Mouse (Mus musculus) liver, embryonic 12.5 days (tissue): ENCODE results near the gene Socs2. TPM values are rescaled to one million over a fixed set of nuclear protein-coding genes. Genes with fewer than 3 reads are reported as not detected.

ENCODE experiments used
- ATAC-seq: fragments of 200-750 bp; cut with Nextera tagmentation; 2 replicates; pipeline ENCODE4 v1.8.0; 2017; ENCODE audit warnings: moderate number of reproducible peaks, mild to moderate bottlenecking, moderate library complexity
- H3K27ac ChIP-seq: fragments of 300-500 bp; sonication (generic); 2 replicates; pipeline ENCODE4 v1.5.1; 2016; ENCODE audit warnings: mild to moderate bottlenecking
- H3K27me3 ChIP-seq: fragments of 300-500 bp; sonication (generic); replicated peaks from 2 replicates; pipeline ENCODE4 v1.6.1; 2016; ENCODE audit warnings: mild to moderate bottlenecking, moderate library complexity
- H3K36me3 ChIP-seq: fragments of 300-500 bp; sonication (generic); 2 replicates; pipeline ENCODE4 v1.6.1; 2016; ENCODE audit warnings: mild to moderate bottlenecking, moderate library complexity
- H3K4me1 ChIP-seq: fragments of 300-500 bp; sonication (generic); 2 replicates; pipeline ENCODE4 v1.6.1; 2016
- H3K4me2 ChIP-seq: fragments of 300-500 bp; sonication (generic); 2 replicates; pipeline ENCODE4 v1.6.1; 2016; ENCODE audit warnings: mild to moderate bottlenecking, moderate library complexity
- H3K4me3 ChIP-seq: fragments of 300-500 bp; sonication (generic); 2 replicates; pipeline ENCODE4 v1.5.1; 2016; ENCODE audit warnings: mild to moderate bottlenecking, moderate library complexity
- H3K9ac ChIP-seq: fragments of 300-500 bp; sonication (generic); 2 replicates; pipeline ENCODE4 v1.6.1; 2016; ENCODE audit warnings: mild to moderate bottlenecking, moderate library complexity
- H3K9me3 ChIP-seq: fragments of 300-500 bp; sonication (generic); replicated peaks from 2 replicates; pipeline ENCODE4 v1.6.1; 2016; ENCODE audit warnings: mild to moderate bottlenecking, moderate library complexity
- WGBS: fragments of 180-500 bp; shearing (Covaris S2); methylation state at CpG from one replicate; pipeline ENCODE4 v1.1.7; 2016; ENCODE audit not compliant: insufficient replicate concordance; 5-methylcytosine and 5-hydroxymethylcytosine counted together
- polyA plus RNA-seq: library from polyadenylated mRNA; unstranded; fragments of >200 nt; fragmentation: Nextera tagmentation; extraction: Ambion mirVana; gene quantifications from 2 replicates; pipeline ENCODE4 v1.2.1, GENCODE M21; 2016

Gene Socs2
- polyA plus RNA-seq, 1 experiment from 2014 or later = 10.1 TPM

- 0 out of 2 replicates have a peak, but pooled peaks cover 3% of the 10 kb centered on the region for H3K27me3 ChIP-seq
- 63% methylated on average over 3 of the region's 3 CpGs for WGBS
These were observed 59.3 kb downstream of the Socs2 start for GRCm38 (mm10) chr10:95357721-95358120.

GRCm38 (mm10) chr10:95356711-95357110 lies 60.3 kb downstream of the Socs2 start:
- H3K27me3 ChIP-seq = 0 out of 2 replicates have a peak, but pooled peaks cover 3% of the 10 kb centered on the region
- no peak overlapping the region for H3K27ac ChIP-seq
- H3K4me1 ChIP-seq = no peaks in the 10 kb centered on the region
- no peak overlapping the region for H3K4me2 ChIP-seq
- 58% methylated on average over 7 of the region's 7 CpGs for WGBS
- no peak for ATAC-seq
- H3K4me3 ChIP-seq = no peak overlapping the region
- H3K36me3 ChIP-seq = no peaks in the 10 kb centered on the region
- no peak overlapping the region for H3K9ac ChIP-seq
- no peaks in the 10 kb centered on the region for H3K9me3 ChIP-seq

More at GRCm38 (mm10) chr10:95357721-95358120, 59.3 kb downstream of the Socs2 start:
- Histone ChIP-seq H3K9ac (no peak overlapping the region), H3K9me3 (no peaks in the 10 kb centered on the region), H3K4me2 (no peak overlapping the region), H3K4me3 (no peak overlapping the region), H3K36me3 (no peaks in the 10 kb centered on the region), H3K4me1 (no peaks in the 10 kb centered on the region), H3K27ac (no peak overlapping the region)
- ATAC-seq = no peak

GRCm38 (mm10) chr10:95355678-95356268 lies 61.2 kb downstream of the Socs2 start:
- Histone ChIP-seq H3K9me3 (no peaks in the 10 kb centered on the region), H3K9ac (no peak overlapping the region), H3K4me3 (no peak overlapping the region), H3K27ac (no peak overlapping the region), H3K27me3 (0 out of 2 replicates have a peak, but pooled peaks cover 3% of the 10 kb centered on the region), H3K4me1 (no peaks in the 10 kb centered on the region), H3K36me3 (no peaks in the 10 kb centered on the region), H3K4me2 (no peak overlapping the region)
- no peak for ATAC-seq
- 44% methylated on average over 6 of the region's 6 CpGs for WGBS

- Histone ChIP-seq H3K36me3 (no peaks in the 10 kb centered on the region), H3K27me3 (0 out of 2 replicates have a peak, but pooled peaks cover 3% of the 10 kb centered on the region), H3K9me3 (no peaks in the 10 kb centered on the region), H3K4me2 (no peak overlapping the region), H3K9ac (no peak overlapping the region), H3K4me1 (no peaks in the 10 kb centered on the region), H3K4me3 (no peak overlapping the region), H3K27ac (no peak overlapping the region)
- ATAC-seq = no peak
These were observed 62.3 kb downstream of the Socs2 start for GRCm38 (mm10) chr10:95354673-95355072.

GRCm38 (mm10) chr10:95354047-95354446 lies 62.9 kb downstream of the Socs2 start:
- 0 out of 2 replicates have a peak, but pooled peaks cover 3% of the 10 kb centered on the region for H3K27me3 ChIP-seq

GRCm38 (mm10) chr10:95348457-95348856 lies 68.5 kb downstream of the Socs2 start:
- H3K4me2 ChIP-seq = no peak overlapping the region
- no peak overlapping the region for H3K27ac ChIP-seq
- H3K4me3 ChIP-seq = no peak overlapping the region
- no peak overlapping the region for H3K9ac ChIP-seq
- no peaks in the 10 kb centered on the region for H3K36me3 ChIP-seq
- WGBS = 65% methylated on average over 3 of the region's 3 CpGs
- H3K27me3 ChIP-seq = no peaks in the 10 kb centered on the region
- H3K9me3 ChIP-seq = peaks cover 5% of the 10 kb centered on the region
- no peak for ATAC-seq
- no peaks in the 10 kb centered on the region for H3K4me1 ChIP-seq

More at GRCm38 (mm10) chr10:95354047-95354446, 62.9 kb downstream of the Socs2 start:
- ATAC-seq = no peak
- no peak overlapping the region for H3K4me3 ChIP-seq
- no peaks in the 10 kb centered on the region for H3K9me3 ChIP-seq
- no peak overlapping the region for H3K4me2 ChIP-seq
- H3K27ac ChIP-seq = no peak overlapping the region
- H3K9ac ChIP-seq = no peak overlapping the region
- no peaks in the 10 kb centered on the region for H3K36me3 ChIP-seq
- no peaks in the 10 kb centered on the region for H3K4me1 ChIP-seq
- 74% methylated on average over 6 of the region's 6 CpGs for WGBS

- H3K4me3 ChIP-seq = no peak overlapping the region
- WGBS = 74% methylated on average over 3 of the region's 3 CpGs
- H3K27ac ChIP-seq = no peak overlapping the region
- peaks cover 5% of the 10 kb centered on the region for H3K9me3 ChIP-seq
- H3K27me3 ChIP-seq = no peaks in the 10 kb centered on the region
- H3K4me2 ChIP-seq = no peak overlapping the region
- H3K4me1 ChIP-seq = no peaks in the 10 kb centered on the region
- H3K9ac ChIP-seq = no peak overlapping the region
- no peak for ATAC-seq
- H3K36me3 ChIP-seq = no peaks in the 10 kb centered on the region
These were observed 69.2 kb downstream of the Socs2 start for GRCm38 (mm10) chr10:95347776-95348175.

- no peaks in the 10 kb centered on the region for H3K27me3 ChIP-seq
- H3K9ac ChIP-seq = no peak overlapping the region
- no peak overlapping the region for H3K4me2 ChIP-seq
- peaks cover 5% of the 10 kb centered on the region for H3K9me3 ChIP-seq
- no peaks in the 10 kb centered on the region for H3K36me3 ChIP-seq
- H3K4me3 ChIP-seq = no peak overlapping the region
- H3K27ac ChIP-seq = no peak overlapping the region
- no peak for ATAC-seq
- WGBS = 68% methylated on average over 10 of the region's 10 CpGs
- no peaks in the 10 kb centered on the region for H3K4me1 ChIP-seq
These were observed 74.0 kb downstream of the Socs2 start for GRCm38 (mm10) chr10:95342833-95343590.

- no peak for ATAC-seq
- 65% methylated on average over 4 of the region's 4 CpGs for WGBS
- Histone ChIP-seq H3K27ac (no peak overlapping the region), H3K4me1 (no peaks in the 10 kb centered on the region), H3K9ac (no peak overlapping the region), H3K27me3 (no peaks in the 10 kb centered on the region), H3K4me3 (no peak overlapping the region), H3K36me3 (no peaks in the 10 kb centered on the region), H3K4me2 (no peak overlapping the region), H3K9me3 (peaks cover 5% of the 10 kb centered on the region)
These were observed 76.3 kb downstream of the Socs2 start for GRCm38 (mm10) chr10:95340676-95341075.

GRCm38 (mm10) chr10:95337589-95337988 lies 79.4 kb downstream of the Socs2 start:
- H3K4me3 ChIP-seq = no peak overlapping the region
- H3K27me3 ChIP-seq = peaks cover 14% of the 10 kb centered on the region; the same call in 1 of the 2 replicates
- no peak overlapping the region for H3K4me2 ChIP-seq
- no peaks in the 10 kb centered on the region for H3K36me3 ChIP-seq
- H3K9me3 ChIP-seq = no peaks in the 10 kb centered on the region
- H3K27ac ChIP-seq = no peak overlapping the region
- no peak for ATAC-seq
- no peaks in the 10 kb centered on the region for H3K4me1 ChIP-seq
- 65% methylated on average over 5 of the region's 5 CpGs for WGBS
- no peak overlapping the region for H3K9ac ChIP-seq

GRCm38 (mm10) chr10:95336781-95337544 lies 80.0 kb downstream of the Socs2 start:
- no peaks in the 10 kb centered on the region for H3K9me3 ChIP-seq
- no peak overlapping the region for H3K27ac ChIP-seq
- no peaks in the 10 kb centered on the region for H3K36me3 ChIP-seq
- H3K4me3 ChIP-seq = no peak overlapping the region
- H3K9ac ChIP-seq = no peak overlapping the region
- no peaks in the 10 kb centered on the region for H3K4me1 ChIP-seq
- WGBS = 27% methylated on average over 4 of the region's 4 CpGs
- H3K4me2 ChIP-seq = no peak overlapping the region
- H3K27me3 ChIP-seq = peaks cover 14% of the 10 kb centered on the region; the same call in 1 of the 2 replicates
- ATAC-seq = no peak
